Mouse (Mus musculus): ENCODE measurements around the gene Gltp. TPM values are rescaled to one million over a fixed set of nuclear protein-coding genes. Genes with fewer than 3 reads are reported as not detected.

Gltp gene
- total and polyA plus RNA-seq, 2 experiments from 2014 or later: 51.0 to 55.0 TPM

DNA sequence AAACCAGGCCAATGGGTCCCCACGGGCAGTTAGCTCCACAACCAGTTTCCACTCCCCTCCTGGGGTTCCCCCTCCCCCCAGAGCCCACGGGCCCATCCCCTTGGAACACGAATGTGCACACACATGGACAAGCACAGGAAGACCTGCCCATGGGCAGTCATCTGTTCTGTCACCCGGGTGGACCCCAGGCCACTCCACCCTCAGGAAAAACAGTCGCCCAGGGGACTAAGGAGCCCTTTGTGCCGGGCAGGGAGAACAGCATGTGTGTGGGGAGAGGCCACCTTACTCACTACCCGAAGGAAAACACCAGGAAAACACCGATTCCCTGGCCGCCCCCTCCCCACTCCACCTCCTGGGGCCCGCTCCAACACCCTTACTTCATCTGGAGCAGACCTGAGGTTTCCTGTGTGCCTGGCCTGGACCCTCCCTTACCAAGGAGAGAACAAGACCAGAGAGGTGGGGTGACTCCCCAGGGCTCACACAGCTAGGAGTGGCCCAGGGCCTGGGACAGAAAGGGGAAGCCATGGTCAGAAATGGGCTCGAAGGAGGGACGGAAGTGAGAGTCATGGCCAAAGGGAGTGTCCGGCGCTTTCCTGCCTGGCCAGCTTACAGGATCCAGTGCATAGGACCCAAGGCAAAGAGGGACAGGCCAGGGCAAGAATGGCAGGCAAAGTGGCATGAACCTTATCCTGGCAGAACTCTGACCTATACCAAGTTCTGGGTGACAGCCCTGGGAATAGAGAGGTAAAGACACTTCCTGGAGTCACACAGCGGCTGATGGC, 36.9 kb downstream of the Gltp start:
- TF ChIP-seq CTCF (IDR thresholded peaks at IDR 0.05; ENCODE audit: low read depth): no peak
- Histone ChIP-seq H3K4me1 (ENCODE audit: insufficient read depth, low read length) (peaks cover 8% of the 10 kb centered on the region; the same call in 1 of the 2 replicates), H3K27me3 (ENCODE audit: insufficient read depth, low read length) (peaks cover 11% of the 10 kb centered on the region; the same call in 1 of the 2 replicates), H3K4me2 (ENCODE audit: low read depth, low read length) (no peak overlapping the region), H3K9me3 (ENCODE audit: low read length) (no peaks in the 10 kb centered on the region), H3K27ac (no peak overlapping the region), H3K4me3 (ENCODE audit: low read length) (no peak overlapping the region), H3K36me3 (ENCODE audit: insufficient read depth, low read length) (no peaks in the 10 kb centered on the region), H3K9ac (replicated peaks; ENCODE audit: low read length) (no peak overlapping the region)
- DNase-seq (ENCODE audit: low spot score): no peak
- WGBS: 80% methylated on average over 11 of the region's 15 CpGs
- ATAC-seq: no peak

DNA sequence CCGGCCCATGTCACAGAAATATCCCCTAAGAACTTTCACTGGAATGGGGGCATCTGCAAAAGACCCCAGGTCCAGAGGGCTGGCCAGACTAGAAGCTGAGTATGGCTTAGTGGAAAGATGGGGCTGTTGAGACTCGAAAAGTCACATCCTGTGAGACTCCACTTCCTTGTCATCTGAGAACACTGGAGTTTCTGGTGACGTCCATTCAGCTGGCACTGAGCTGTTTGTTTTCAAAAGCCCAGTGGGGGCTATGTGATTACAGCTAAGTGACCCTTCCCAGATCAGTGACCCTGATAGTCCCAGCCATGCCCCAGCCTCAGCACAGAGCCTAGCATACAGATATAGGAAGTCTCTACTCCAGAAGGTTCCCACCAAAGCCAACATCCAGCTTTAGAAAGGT, 39.3 kb downstream of the Gltp start:
- 0 out of 2 replicates have a peak, but pooled peaks cover 2% of the 10 kb centered on the region for H3K27me3 ChIP-seq (ENCODE audit: insufficient read depth, low read length)
- DNase-seq (ENCODE audit: low spot score) (no peak), ATAC-seq (no peak)
- H3K36me3 ChIP-seq (ENCODE audit: insufficient read depth, low read length): no peaks in the 10 kb centered on the region
- H3K4me2 ChIP-seq (ENCODE audit: low read depth, low read length): no peak overlapping the region
- no peak overlapping the region for H3K27ac ChIP-seq
- no peaks in the 10 kb centered on the region for H3K9me3 ChIP-seq (ENCODE audit: low read length)
- no peak overlapping the region for H3K4me3 ChIP-seq (ENCODE audit: low read length)
- H3K9ac ChIP-seq (replicated peaks; ENCODE audit: low read length): no peak overlapping the region
- TF ChIP-seq CTCF (IDR thresholded peaks at IDR 0.05; ENCODE audit: low read depth): no peak
- H3K4me1 ChIP-seq (ENCODE audit: insufficient read depth, low read length): no peaks in the 10 kb centered on the region
- WGBS: 48% methylated on average over 3 of the region's 3 CpGs

DNA sequence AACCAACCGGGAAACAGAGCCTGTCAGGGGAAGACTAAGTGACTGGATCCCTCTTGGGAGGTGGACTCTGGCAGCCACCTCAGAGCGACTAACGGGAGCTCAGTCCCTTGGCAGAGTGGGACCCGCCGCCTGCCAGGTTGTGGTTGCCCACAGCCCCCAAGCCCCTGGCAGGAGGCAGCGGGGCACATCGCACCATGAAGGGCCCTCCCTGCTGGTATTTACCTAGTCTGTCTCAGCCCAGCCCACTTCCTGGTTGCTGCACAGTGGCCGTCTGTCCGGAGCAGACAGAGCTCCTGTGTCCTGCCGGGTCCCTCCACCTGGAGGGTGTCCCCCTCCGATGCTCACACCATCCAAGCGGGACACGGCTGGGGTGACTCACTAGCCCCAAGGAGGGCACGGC, 39.8 kb downstream of the Gltp start:
- 38% methylated on average over 14 of the region's 14 CpGs for WGBS
- DNase-seq (ENCODE audit: low spot score): peak; percentile 42
- Histone ChIP-seq H3K4me1 (ENCODE audit: insufficient read depth, low read length) (no peaks in the 10 kb centered on the region), H3K4me2 (ENCODE audit: low read depth, low read length) (no peak overlapping the region), H3K27ac (no peak overlapping the region), H3K9ac (replicated peaks; ENCODE audit: low read length) (no peak overlapping the region), H3K36me3 (ENCODE audit: insufficient read depth, low read length) (no peaks in the 10 kb centered on the region), H3K27me3 (ENCODE audit: insufficient read depth, low read length) (no peaks in the 10 kb centered on the region), H3K4me3 (ENCODE audit: low read length) (no peak overlapping the region), H3K9me3 (ENCODE audit: low read length) (no peaks in the 10 kb centered on the region)
- ATAC-seq: no peak
- no peak for TF ChIP-seq CTCF (IDR thresholded peaks at IDR 0.05; ENCODE audit: low read depth)

DNA sequence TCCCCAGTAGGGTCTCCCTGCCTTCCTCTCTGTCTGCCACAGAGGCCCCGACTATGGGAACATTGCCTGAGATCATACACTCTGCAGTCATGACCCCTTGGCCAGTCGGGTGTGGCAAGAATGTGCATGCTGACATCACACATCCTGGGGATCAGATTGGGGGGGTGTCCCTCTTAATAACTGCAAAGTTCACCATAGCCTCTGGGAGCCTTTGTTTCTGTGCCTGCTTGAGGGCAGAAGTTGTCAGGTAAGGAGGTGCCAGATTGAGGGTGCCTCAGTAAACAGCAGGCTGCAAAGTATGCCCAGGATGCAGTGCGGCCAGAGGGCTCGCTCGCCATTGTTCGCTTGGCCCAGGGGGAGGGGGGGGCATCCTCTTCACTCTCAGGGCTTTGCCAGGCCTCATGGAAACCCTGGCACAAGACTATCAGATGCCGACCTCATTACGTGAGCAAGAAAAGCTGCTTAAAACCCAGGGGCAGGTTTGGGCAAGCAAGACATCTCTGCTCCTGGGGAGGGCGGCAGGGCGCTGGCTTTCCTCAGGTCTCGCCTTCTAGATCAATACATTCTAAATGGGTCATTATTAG, 42.0 kb downstream of the Gltp start:
- no peak for TF ChIP-seq CTCF (IDR thresholded peaks at IDR 0.05; ENCODE audit: low read depth)
- 56% methylated on average over 11 of the region's 11 CpGs for WGBS
- H3K36me3 ChIP-seq (ENCODE audit: insufficient read depth, low read length): no peaks in the 10 kb centered on the region
- no peak overlapping the region for H3K4me3 ChIP-seq (ENCODE audit: low read length)
- no peaks in the 10 kb centered on the region for H3K27me3 ChIP-seq (ENCODE audit: insufficient read depth, low read length)
- ATAC-seq (no peak), DNase-seq (ENCODE audit: low spot score) (no peak)
- no peak overlapping the region for H3K9ac ChIP-seq (replicated peaks; ENCODE audit: low read length)
- H3K4me1 ChIP-seq (ENCODE audit: insufficient read depth, low read length): no peaks in the 10 kb centered on the region
- H3K4me2 ChIP-seq (ENCODE audit: low read depth, low read length): no peak overlapping the region
- 0 out of 2 replicates have a peak overlapping the region, but pooled peaks have one; percentile 27 for H3K27ac ChIP-seq
- no peaks in the 10 kb centered on the region for H3K9me3 ChIP-seq (ENCODE audit: low read length)

DNA sequence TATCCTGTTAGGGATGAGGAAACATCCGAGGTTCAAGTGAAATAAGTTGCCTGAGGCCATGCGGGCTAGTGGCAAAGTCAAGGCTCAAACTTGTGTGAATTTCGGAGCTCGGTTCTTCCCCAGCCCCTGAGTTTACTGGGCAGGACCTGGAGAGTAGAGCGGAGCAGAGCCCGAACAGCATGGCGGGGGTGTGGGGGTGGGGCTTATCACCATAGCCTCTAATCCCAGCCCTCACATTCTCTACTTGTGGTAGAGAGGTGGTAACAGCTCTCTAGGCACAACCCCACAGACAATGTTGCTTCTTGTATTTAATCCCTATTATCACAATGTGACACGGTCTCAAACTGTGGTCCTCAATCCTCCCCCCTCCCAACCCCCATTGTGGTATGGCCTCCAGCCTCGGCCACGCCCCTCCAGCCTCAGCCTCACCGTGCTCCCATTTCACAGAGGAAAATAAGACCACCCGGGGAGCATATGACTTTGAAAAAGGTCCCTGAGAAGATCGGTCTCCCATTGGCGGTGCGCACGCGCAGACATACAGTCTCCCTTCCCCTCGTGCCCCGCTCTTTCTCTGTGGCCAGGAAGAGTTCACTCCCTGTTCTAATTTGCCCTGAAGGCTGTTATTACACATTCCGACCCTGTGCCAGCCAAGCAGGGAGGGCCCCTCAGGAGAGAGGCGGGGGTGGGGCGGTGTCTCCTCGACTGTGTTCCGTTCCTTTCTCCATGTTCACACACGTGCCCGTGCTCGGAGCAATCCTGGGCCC, 43.4 kb downstream of the Gltp start:
- Histone ChIP-seq H3K36me3 (ENCODE audit: insufficient read depth, low read length) (no peaks in the 10 kb centered on the region), H3K27me3 (ENCODE audit: insufficient read depth, low read length) (no peaks in the 10 kb centered on the region), H3K4me2 (ENCODE audit: low read depth, low read length) (peak overlapping the region; percentile 52), H3K4me1 (ENCODE audit: insufficient read depth, low read length) (no peaks in the 10 kb centered on the region), H3K4me3 (ENCODE audit: low read length) (peak overlapping the region; percentile 4; the same call in 1 of the 2 replicates), H3K9me3 (ENCODE audit: low read length) (no peaks in the 10 kb centered on the region), H3K9ac (replicated peaks; ENCODE audit: low read length) (no peak overlapping the region), H3K27ac (no peak overlapping the region)
- no peak for TF ChIP-seq CTCF (IDR thresholded peaks at IDR 0.05; ENCODE audit: low read depth)
- peak; percentile 50 for ATAC-seq
- DNase-seq (ENCODE audit: low spot score): peak; percentile 54
- WGBS: 3% methylated on average over 27 of the region's 27 CpGs

DNA sequence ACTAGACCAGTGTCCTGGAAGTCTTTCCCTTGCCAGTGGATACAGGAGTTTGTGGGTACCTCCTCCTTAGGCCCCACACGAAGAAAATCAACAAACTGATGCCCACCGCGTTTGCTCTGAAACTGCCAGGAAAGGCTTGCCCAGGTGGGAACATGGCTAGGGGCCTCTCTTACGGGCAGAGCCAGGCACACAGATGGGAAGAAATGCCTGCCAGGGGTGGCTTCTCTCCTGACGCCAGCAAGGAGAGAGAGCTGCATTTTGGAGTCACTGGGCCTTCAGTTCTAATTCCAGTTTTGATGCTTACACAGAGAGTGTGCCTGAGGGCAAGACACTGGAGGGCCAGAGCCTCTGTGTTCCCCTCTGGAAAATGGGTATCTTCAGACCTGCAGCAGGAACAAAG, 44.9 kb downstream of the Gltp start:
- ATAC-seq (no peak), DNase-seq (ENCODE audit: low spot score) (no peak)
- Histone ChIP-seq H3K27me3 (ENCODE audit: insufficient read depth, low read length) (no peaks in the 10 kb centered on the region), H3K9ac (replicated peaks; ENCODE audit: low read length) (no peak overlapping the region), H3K36me3 (ENCODE audit: insufficient read depth, low read length) (no peaks in the 10 kb centered on the region), H3K4me2 (ENCODE audit: low read depth, low read length) (no peak overlapping the region), H3K27ac (no peak overlapping the region), H3K4me3 (ENCODE audit: low read length) (no peak overlapping the region), H3K4me1 (ENCODE audit: insufficient read depth, low read length) (no peaks in the 10 kb centered on the region), H3K9me3 (ENCODE audit: low read length) (no peaks in the 10 kb centered on the region)
- TF ChIP-seq CTCF (IDR thresholded peaks at IDR 0.05; ENCODE audit: low read depth): no peak
- WGBS: 76% methylated on average over 5 of the region's 5 CpGs
